Mouse (Mus musculus) heart, adult 2 months (tissue): ENCODE measurements around the gene Tbc1d14.

ENCODE experiments used
- CTCF ChIP-seq: fragments of 200-600 bp; IDR thresholded peaks from 2 replicates; pipeline ENCODE4 v1.8.1; 2022; ENCODE audit warnings: antibody characterized with exemption, mild to moderate bottlenecking, moderate library complexity
- POLR2A ChIP-seq: fragments of 200-500 bp; IDR thresholded peaks from 2 replicates; pipeline ENCODE4 v1.6.1; 2011; ENCODE audit warnings: mild to moderate bottlenecking, low read depth, low read length, control low read depth; ENCODE audit not compliant: insufficient read depth

DNA sequence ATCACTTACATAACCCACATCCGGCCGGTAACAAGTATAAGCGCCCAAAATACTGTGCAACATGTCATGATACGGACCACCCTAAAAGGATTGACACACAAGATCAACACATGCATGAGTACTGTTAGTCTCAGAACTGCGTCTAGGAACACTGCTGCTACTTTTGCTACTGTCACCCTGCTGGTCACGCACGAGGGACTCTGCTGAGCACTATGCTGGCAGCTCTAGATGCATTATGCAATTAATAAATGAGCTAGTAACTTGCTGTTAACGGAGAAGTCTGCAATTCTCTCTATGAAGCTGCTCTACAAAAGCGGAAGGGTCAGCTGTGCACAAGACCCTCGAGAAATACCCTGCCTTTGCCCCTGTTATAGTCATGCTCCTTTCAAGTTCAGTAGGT is 84.7 kb downstream of the Tbc1d14 start:
- TF ChIP-seq POLR2A (no peak), CTCF (no peak)
